Mouse (Mus musculus): ENCODE results near the gene Crtam. TPM values are rescaled to one million over a fixed set of nuclear protein-coding genes. Genes with fewer than 3 reads are reported as not detected.
A peak's percentile ranks its signal among the peaks of the same experiment; 100 is the strongest.

The Crtam gene
- polyA plus RNA-seq, 1 experiment from 2014 or later: not detected

GRCm38 (mm10) chr9:40961401-40961800 lies 43.0 kb downstream of the Crtam start:
- H3K9ac ChIP-seq (replicated peaks; ENCODE audit: low read length): no peak overlapping the region
- ATAC-seq (replicated peaks; ENCODE audit: insufficient number of reproducible peaks, low FRiP score, low TSS enrichment, low read depth) (no peak), DNase-seq (ENCODE audit: low spot score) (no peak)
- H3K36me3 ChIP-seq (replicated peaks; ENCODE audit: control insufficient read depth, insufficient read depth, low read depth, low read length): no peaks in the 10 kb centered on the region
- no peak overlapping the region for H3K4me2 ChIP-seq (ENCODE audit: low read depth, low read length)
- H3K27me3 ChIP-seq (ENCODE audit: control insufficient read depth, insufficient read depth, low read length): peaks cover 13% of the 10 kb centered on the region
- H3K27ac ChIP-seq (replicated peaks; ENCODE audit: low read depth, low read length): no peak overlapping the region
- H3K4me1 ChIP-seq (ENCODE audit: control insufficient read depth, insufficient read depth, low read length): no peaks in the 10 kb centered on the region
- H3K4me3 ChIP-seq (ENCODE audit: low read depth, low read length): no peak overlapping the region
- 77% methylated on average over 3 of the region's 3 CpGs for WGBS
- no peaks in the 10 kb centered on the region for H3K9me3 ChIP-seq (replicated peaks; ENCODE audit: control insufficient read depth, low read length)

- no peaks in the 10 kb centered on the region for H3K36me3 ChIP-seq (replicated peaks; ENCODE audit: control insufficient read depth, insufficient read depth, low read depth, low read length)
- no peak overlapping the region for H3K4me2 ChIP-seq (ENCODE audit: low read depth, low read length)
- ATAC-seq (replicated peaks; ENCODE audit: insufficient number of reproducible peaks, low FRiP score, low TSS enrichment, low read depth) (no peak), DNase-seq (ENCODE audit: low spot score) (peak; percentile 28)
- no peak overlapping the region for H3K4me3 ChIP-seq (ENCODE audit: low read depth, low read length)
- H3K27me3 ChIP-seq (ENCODE audit: control insufficient read depth, insufficient read depth, low read length): no peaks in the 10 kb centered on the region
- H3K9me3 ChIP-seq (replicated peaks; ENCODE audit: control insufficient read depth, low read length): no peaks in the 10 kb centered on the region
- WGBS: 28% methylated on average over 18 of the region's 18 CpGs
- H3K4me1 ChIP-seq (ENCODE audit: control insufficient read depth, insufficient read depth, low read length): no peaks in the 10 kb centered on the region
- H3K27ac ChIP-seq (replicated peaks; ENCODE audit: low read depth, low read length): no peak overlapping the region
- no peak overlapping the region for H3K9ac ChIP-seq (replicated peaks; ENCODE audit: low read length)
These were observed 55.3 kb downstream of the Crtam start for GRCm38 (mm10) chr9:40949039-40949615.

DNA sequence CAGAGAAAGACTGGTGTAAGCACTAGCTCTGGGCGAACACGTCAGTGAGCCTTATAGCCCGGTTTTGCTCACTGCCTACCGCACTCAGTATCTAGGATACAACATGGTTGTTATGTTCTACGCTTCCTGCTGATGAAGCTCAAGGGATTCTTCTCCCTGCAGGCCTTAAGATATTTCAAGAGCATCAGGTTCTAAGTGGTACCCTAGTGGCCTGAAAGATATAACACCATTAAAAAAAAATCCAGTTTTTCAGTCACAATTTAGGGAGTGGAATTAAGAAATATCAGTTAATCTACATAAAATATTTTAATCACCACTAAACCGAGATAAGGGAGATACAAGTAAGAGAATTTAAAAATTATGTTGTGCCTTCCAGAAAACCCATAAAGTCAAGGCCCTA lies 56.0 kb downstream of the Crtam start:
- no peaks in the 10 kb centered on the region for H3K9me3 ChIP-seq (replicated peaks; ENCODE audit: control insufficient read depth, low read length)
- WGBS: 93% methylated on average over 6 of the region's 6 CpGs
- H3K4me2 ChIP-seq (ENCODE audit: low read depth, low read length): no peak overlapping the region
- H3K4me3 ChIP-seq (ENCODE audit: low read depth, low read length): no peak overlapping the region
- DNase-seq (ENCODE audit: low spot score) (no peak), ATAC-seq (replicated peaks; ENCODE audit: insufficient number of reproducible peaks, low FRiP score, low TSS enrichment, low read depth) (no peak)
- no peaks in the 10 kb centered on the region for H3K36me3 ChIP-seq (replicated peaks; ENCODE audit: control insufficient read depth, insufficient read depth, low read depth, low read length)
- no peaks in the 10 kb centered on the region for H3K27me3 ChIP-seq (ENCODE audit: control insufficient read depth, insufficient read depth, low read length)
- H3K27ac ChIP-seq (replicated peaks; ENCODE audit: low read depth, low read length): no peak overlapping the region
- H3K4me1 ChIP-seq (ENCODE audit: control insufficient read depth, insufficient read depth, low read length): no peaks in the 10 kb centered on the region
- H3K9ac ChIP-seq (replicated peaks; ENCODE audit: low read length): no peak overlapping the region

GRCm38 (mm10) chr9:40947131-40947530 lies 57.3 kb downstream of the Crtam start:
- ATAC-seq (replicated peaks; ENCODE audit: insufficient number of reproducible peaks, low FRiP score, low TSS enrichment, low read depth) (no peak), DNase-seq (ENCODE audit: low spot score) (no peak)
- WGBS: 57% methylated on average over 4 of the region's 4 CpGs
- H3K4me1 ChIP-seq (ENCODE audit: control insufficient read depth, insufficient read depth, low read length): no peaks in the 10 kb centered on the region
- H3K36me3 ChIP-seq (replicated peaks; ENCODE audit: control insufficient read depth, insufficient read depth, low read depth, low read length): no peaks in the 10 kb centered on the region
- H3K27me3 ChIP-seq (ENCODE audit: control insufficient read depth, insufficient read depth, low read length): no peaks in the 10 kb centered on the region
- H3K4me3 ChIP-seq (ENCODE audit: low read depth, low read length): no peak overlapping the region
- no peak overlapping the region for H3K4me2 ChIP-seq (ENCODE audit: low read depth, low read length)
- H3K9me3 ChIP-seq (replicated peaks; ENCODE audit: control insufficient read depth, low read length): no peaks in the 10 kb centered on the region
- no peak overlapping the region for H3K27ac ChIP-seq (replicated peaks; ENCODE audit: low read depth, low read length)
- H3K9ac ChIP-seq (replicated peaks; ENCODE audit: low read length): no peak overlapping the region

DNA sequence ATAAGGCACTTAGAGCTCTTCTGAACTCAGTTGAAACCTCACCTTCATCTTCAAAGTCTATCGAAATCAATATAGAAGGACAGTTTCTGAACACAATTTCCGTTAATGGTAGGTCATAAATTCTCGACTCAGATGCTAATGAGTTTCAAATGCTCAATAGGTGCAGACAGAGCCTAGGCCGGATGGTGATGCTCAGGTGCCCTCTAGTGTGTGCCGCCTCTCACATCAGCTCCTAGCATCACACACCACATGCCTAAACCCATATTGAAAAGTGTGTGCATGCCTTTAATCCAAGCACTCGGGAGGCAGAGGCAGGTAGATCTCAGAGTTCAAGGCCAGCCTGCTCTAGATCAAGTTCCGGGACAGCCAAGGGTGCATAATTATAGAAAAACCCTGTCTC lies 67.0 kb downstream of the Crtam start:
- Histone ChIP-seq H3K4me1 (ENCODE audit: control insufficient read depth, insufficient read depth, low read length) (no peaks in the 10 kb centered on the region), H3K27ac (replicated peaks; ENCODE audit: low read depth, low read length) (no peak overlapping the region), H3K9me3 (replicated peaks; ENCODE audit: control insufficient read depth, low read length) (no peaks in the 10 kb centered on the region), H3K9ac (replicated peaks; ENCODE audit: low read length) (no peak overlapping the region), H3K4me3 (ENCODE audit: low read depth, low read length) (no peak overlapping the region), H3K27me3 (ENCODE audit: control insufficient read depth, insufficient read depth, low read length) (no peaks in the 10 kb centered on the region), H3K4me2 (ENCODE audit: low read depth, low read length) (no peak overlapping the region), H3K36me3 (replicated peaks; ENCODE audit: control insufficient read depth, insufficient read depth, low read depth, low read length) (no peaks in the 10 kb centered on the region)
- DNase-seq (ENCODE audit: low spot score) (no peak), ATAC-seq (replicated peaks; ENCODE audit: insufficient number of reproducible peaks, low FRiP score, low TSS enrichment, low read depth) (no peak)
- WGBS: 67% methylated on average over 7 of the region's 7 CpGs

- no peaks in the 10 kb centered on the region for H3K36me3 ChIP-seq (replicated peaks; ENCODE audit: control insufficient read depth, insufficient read depth, low read depth, low read length)
- H3K27me3 ChIP-seq (ENCODE audit: control insufficient read depth, insufficient read depth, low read length): no peaks in the 10 kb centered on the region
- H3K4me1 ChIP-seq (ENCODE audit: control insufficient read depth, insufficient read depth, low read length): no peaks in the 10 kb centered on the region
- no peak overlapping the region for H3K4me3 ChIP-seq (ENCODE audit: low read depth, low read length)
- H3K9me3 ChIP-seq (replicated peaks; ENCODE audit: control insufficient read depth, low read length): no peaks in the 10 kb centered on the region
- no peak overlapping the region for H3K27ac ChIP-seq (replicated peaks; ENCODE audit: low read depth, low read length)
- H3K9ac ChIP-seq (replicated peaks; ENCODE audit: low read length): no peak overlapping the region
- WGBS: 66% methylated on average over 3 of the region's 3 CpGs
- DNase-seq (ENCODE audit: low spot score) (no peak), ATAC-seq (replicated peaks; ENCODE audit: insufficient number of reproducible peaks, low FRiP score, low TSS enrichment, low read depth) (no peak)
- H3K4me2 ChIP-seq (ENCODE audit: low read depth, low read length): no peak overlapping the region
These were observed 71.1 kb downstream of the Crtam start for GRCm38 (mm10) chr9:40933323-40933722.

DNA sequence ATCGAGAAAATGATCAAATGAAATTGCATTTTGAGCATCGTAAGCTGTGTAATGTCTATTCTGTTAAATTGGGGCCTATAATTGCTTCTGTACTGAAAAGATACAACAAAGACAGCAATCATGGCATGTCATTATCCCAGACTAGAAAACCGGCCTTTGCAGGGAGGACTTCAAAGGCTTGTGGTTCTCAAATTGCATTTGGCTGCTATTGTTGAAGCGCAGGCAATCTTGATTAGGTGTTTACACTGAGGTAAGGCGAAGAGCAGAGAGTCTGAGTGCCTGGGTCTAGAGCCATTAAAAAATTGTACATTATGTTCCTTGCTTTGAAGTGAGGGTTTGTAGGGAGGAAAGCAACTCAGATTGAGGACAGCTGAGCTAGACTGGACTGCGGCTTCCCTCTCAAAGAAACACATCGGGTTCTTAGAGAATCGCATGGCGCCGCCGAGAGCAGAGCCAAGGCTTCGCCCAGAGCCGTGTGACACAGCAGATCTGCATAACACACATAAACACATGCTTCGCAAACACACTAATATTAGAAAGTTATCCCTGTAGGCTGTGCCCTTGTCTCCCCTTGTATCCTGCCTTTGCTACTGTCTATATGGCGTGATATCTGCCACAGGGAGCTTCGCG lies 77.0 kb downstream of the Crtam start:
- WGBS: 77% methylated on average over 17 of the region's 17 CpGs
- H3K4me1 ChIP-seq (ENCODE audit: control insufficient read depth, insufficient read depth, low read length): no peaks in the 10 kb centered on the region
- no peak overlapping the region for H3K27ac ChIP-seq (replicated peaks; ENCODE audit: low read depth, low read length)
- no peaks in the 10 kb centered on the region for H3K27me3 ChIP-seq (ENCODE audit: control insufficient read depth, insufficient read depth, low read length)
- H3K4me2 ChIP-seq (ENCODE audit: low read depth, low read length): no peak overlapping the region
- H3K36me3 ChIP-seq (replicated peaks; ENCODE audit: control insufficient read depth, insufficient read depth, low read depth, low read length): no peaks in the 10 kb centered on the region
- no peak overlapping the region for H3K4me3 ChIP-seq (ENCODE audit: low read depth, low read length)
- ATAC-seq (replicated peaks; ENCODE audit: insufficient number of reproducible peaks, low FRiP score, low TSS enrichment, low read depth) (no peak), DNase-seq (ENCODE audit: low spot score) (peak; percentile 17)
- no peak overlapping the region for H3K9ac ChIP-seq (replicated peaks; ENCODE audit: low read length)
- H3K9me3 ChIP-seq (replicated peaks; ENCODE audit: control insufficient read depth, low read length): no peaks in the 10 kb centered on the region
